Mouse (Mus musculus) ES-E14 (cell line): ENCODE measurements at regions not wholly inside any gene's neighbourhood (a gene's known extent, or its start where the extent isn't known, plus 50 kb on each side); places are given as distances from the start of the nearest gene placed in this dataset.

Source experiments
- DNase-seq: peaks from one replicate; pipeline ENCODE4 v3.0.0-alpha.2; 2013; ENCODE audit warnings: low read depth, low spot score
- H3K27ac ChIP-seq: 2 replicates; pipeline ENCODE4 v1.5.1; 2012; ENCODE audit warnings: low read depth, mild to moderate bottlenecking, low read length, moderate library complexity, mixed read lengths; ENCODE audit not compliant: poor library complexity, insufficient read depth, severe bottlenecking
- H3K36me3 ChIP-seq: 2 replicates; pipeline ENCODE4 v1.6.1; 2012; ENCODE audit warnings: mild to moderate bottlenecking, low read length, moderate library complexity, mixed read lengths; ENCODE audit not compliant: control insufficient read depth, poor library complexity, insufficient read depth, severe bottlenecking
- H3K4me1 ChIP-seq, 2 experiments: fragments of 150-350 bp in 1 of 2; sonication (generic) in 1 of 2; 2 replicates each; pipeline ENCODE4 v1.6.1; 2012; ENCODE audit warnings: low read length in 2 of 2, mild to moderate bottlenecking in 1 of 2, mixed read lengths in 1 of 2; ENCODE audit not compliant: control insufficient read depth in 2 of 2, insufficient read depth in 2 of 2, poor library complexity in 1 of 2
- H3K4me3 ChIP-seq, 2 experiments: fragments of 150-350 bp in 1 of 2; sonication (generic) in 1 of 2; 2 replicates each; pipeline ENCODE4 v1.5.1; 2012; ENCODE audit warnings: low read length in 2 of 2, low read depth in 1 of 2, mild to moderate bottlenecking in 1 of 2, mixed read lengths in 1 of 2; ENCODE audit not compliant: insufficient read depth in 1 of 2, poor library complexity in 1 of 2, severe bottlenecking in 1 of 2
- H3K9ac ChIP-seq: 2 replicates; pipeline ENCODE4 v1.6.1; 2012; ENCODE audit warnings: low read depth, mild to moderate bottlenecking, low read length, mixed read lengths; ENCODE audit not compliant: poor library complexity, insufficient read depth, severe bottlenecking
- H3K9me3 ChIP-seq: fragments of 150-350 bp; sonication (generic); 2 replicates; pipeline ENCODE4 v1.6.1; 2012; ENCODE audit warnings: low read depth, mild to moderate bottlenecking, low read length; ENCODE audit not compliant: control insufficient read depth, insufficient read depth
- CHD2 ChIP-seq: IDR thresholded peaks from 2 replicates; pipeline ENCODE4 v1.6.1; 2014; ENCODE audit warnings: mild to moderate bottlenecking, low read depth, low read length, inconsistent platforms
- HCFC1 ChIP-seq: IDR thresholded peaks from 2 replicates; pipeline ENCODE4 v1.6.1; 2012; ENCODE audit warnings: low read length, inconsistent platforms, borderline replicate concordance; ENCODE audit not compliant: insufficient read depth
- MAFK ChIP-seq: IDR thresholded peaks from 2 replicates; pipeline ENCODE4 v1.6.1; 2014; ENCODE audit warnings: mild to moderate bottlenecking, low read depth, low read length, inconsistent platforms; ENCODE audit not compliant: insufficient read depth
- ZC3H11A ChIP-seq: IDR thresholded peaks from 2 replicates; pipeline ENCODE4 v1.6.1; 2012; ENCODE audit warnings: low read depth, mild to moderate bottlenecking, inconsistent platforms, low read length, borderline replicate concordance
- ZNF384 ChIP-seq: IDR thresholded peaks from 2 replicates; pipeline ENCODE4 v1.6.1; 2012; ENCODE audit warnings: low read depth, low read length, inconsistent platforms
- in situ Hi-C, 2 experiments: fragments of 600-800 bp; cut with MboI; formaldehyde crosslinking; loops; one replicate each; pipeline ENCODE4 v1.15.1; 2025; ENCODE audit warnings: low sequenced_read_pairs in 2 of 2, inconsistent platforms in 1 of 2; ENCODE audit not compliant: unreplicated experiment in 2 of 2

DNA sequence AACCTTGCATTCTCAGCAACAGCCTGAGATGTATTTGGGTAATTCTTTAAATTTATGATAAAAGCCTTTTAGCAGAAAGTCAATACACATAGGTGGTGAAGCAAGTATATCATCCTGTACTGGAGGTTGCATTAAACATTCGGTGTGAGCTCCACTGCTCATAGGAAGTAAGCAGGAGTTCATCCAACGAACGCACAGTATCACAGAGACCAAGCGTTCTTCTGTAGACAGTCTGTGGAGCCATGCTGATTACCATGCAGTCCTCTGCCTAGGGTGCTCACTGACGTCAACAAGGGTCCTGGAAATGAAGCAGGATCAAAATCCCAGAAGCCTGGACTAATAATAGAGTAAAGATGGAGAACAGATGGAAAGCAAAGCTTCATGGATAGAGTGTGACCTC is 391.1 kb upstream of the Mef2c start:
- no peak overlapping the region for H3K4me3 ChIP-seq
- TF ChIP-seq HCFC1 (no peak), CHD2 (no peak), ZC3H11A (no peak), ZNF384 (no peak), MAFK (no peak)
- in situ Hi-C loops: no loop called here

DNA sequence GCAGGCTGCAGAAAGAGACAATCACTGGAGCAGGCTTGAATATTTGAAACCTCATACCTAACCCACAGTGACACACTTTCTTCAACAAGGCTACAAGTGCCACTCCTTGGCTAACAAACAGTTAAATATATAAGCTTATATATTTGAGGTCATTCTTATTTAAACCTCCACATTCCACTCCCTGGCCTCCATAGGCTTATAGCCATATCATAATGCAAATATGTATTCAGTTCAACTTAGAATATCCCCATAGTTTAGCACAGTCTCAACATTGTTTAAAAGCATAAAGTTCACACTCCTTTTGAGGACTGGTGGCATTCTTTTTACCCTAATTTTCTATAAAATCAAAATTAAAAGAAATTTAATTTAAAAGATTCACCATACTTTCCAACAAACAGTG is 390.0 kb upstream of the Mef2c start:
- H3K36me3 ChIP-seq: no peaks in the 10 kb centered on the region
- TF ChIP-seq ZC3H11A (no peak), HCFC1 (no peak), CHD2 (no peak), ZNF384 (no peak), MAFK (no peak)
- H3K4me3 ChIP-seq: no peak overlapping the region
- H3K9ac ChIP-seq: no peak overlapping the region
- no peak overlapping the region for H3K27ac ChIP-seq
- in situ Hi-C loops: no loop called here
- no peaks in the 10 kb centered on the region for H3K4me1 ChIP-seq
- no peaks in the 10 kb centered on the region for H3K9me3 ChIP-seq
- no peak for DNase-seq

More for the DNA sequence above, 391.1 kb upstream of the Mef2c start:
- Histone ChIP-seq H3K9me3 (no peaks in the 10 kb centered on the region), H3K9ac (no peak overlapping the region), H3K36me3 (no peaks in the 10 kb centered on the region), H3K27ac (no peak overlapping the region), H3K4me1 (no peaks in the 10 kb centered on the region)
- DNase-seq: no peak

DNA sequence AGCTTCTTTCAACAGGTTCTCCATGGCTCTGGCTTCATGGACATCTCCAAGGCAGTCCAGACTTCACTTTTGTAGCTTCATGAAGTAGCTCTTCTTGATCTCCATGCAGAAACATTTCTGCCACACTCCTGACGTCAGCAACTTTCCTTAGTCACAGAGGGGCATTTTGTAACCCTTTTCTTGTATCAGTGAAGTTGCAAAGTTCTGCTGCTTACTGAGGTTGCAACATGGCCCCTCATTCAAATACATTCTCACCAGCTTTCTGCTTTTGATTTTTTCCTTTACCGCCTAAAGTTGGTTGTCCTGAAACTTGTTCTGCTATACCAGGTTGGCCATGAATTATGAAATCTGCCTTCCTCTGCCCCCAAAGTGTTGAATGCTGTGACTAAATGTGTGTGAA is 389.4 kb upstream of the Mef2c start:
- Histone ChIP-seq H3K4me3 (no peak overlapping the region), H3K27ac (no peak overlapping the region), H3K36me3 (no peaks in the 10 kb centered on the region), H3K9me3 (no peaks in the 10 kb centered on the region), H3K4me1 (no peaks in the 10 kb centered on the region), H3K9ac (no peak overlapping the region)
- no peak for DNase-seq
- in situ Hi-C loops: no loop called here
- TF ChIP-seq ZC3H11A (no peak), HCFC1 (no peak), MAFK (no peak), ZNF384 (no peak), CHD2 (no peak)

DNA sequence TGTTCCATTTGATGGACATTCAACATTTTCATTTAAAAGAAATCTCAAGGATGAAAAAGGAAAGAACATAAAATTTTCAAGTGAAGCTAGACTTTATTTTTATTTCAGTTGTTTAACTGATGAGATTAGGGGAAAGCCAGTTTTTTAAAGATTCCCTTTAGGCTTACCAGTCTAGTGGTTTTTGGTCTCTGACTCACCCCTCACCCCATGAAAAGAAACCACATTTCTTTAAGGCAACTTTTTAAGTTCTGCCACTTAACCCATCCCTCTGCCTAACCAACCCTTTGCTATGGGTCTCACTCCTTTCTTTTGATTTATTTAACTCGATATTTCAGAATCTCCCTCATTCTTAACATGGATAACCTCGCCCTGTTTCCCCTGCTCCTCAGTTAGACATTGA is 388.1 kb upstream of the Mef2c start:
- Histone ChIP-seq H3K27ac (no peak overlapping the region), H3K9me3 (no peaks in the 10 kb centered on the region), H3K36me3 (no peaks in the 10 kb centered on the region), H3K4me1 (no peaks in the 10 kb centered on the region), H3K4me3 (no peak overlapping the region), H3K9ac (no peak overlapping the region)
- in situ Hi-C loops: no loop called here
- no peak for TF ChIP-seq ZC3H11A
- no peak for TF ChIP-seq ZNF384
- no peak for TF ChIP-seq HCFC1
- no peak for TF ChIP-seq CHD2
- TF ChIP-seq MAFK: no peak
- no peak for DNase-seq

DNA sequence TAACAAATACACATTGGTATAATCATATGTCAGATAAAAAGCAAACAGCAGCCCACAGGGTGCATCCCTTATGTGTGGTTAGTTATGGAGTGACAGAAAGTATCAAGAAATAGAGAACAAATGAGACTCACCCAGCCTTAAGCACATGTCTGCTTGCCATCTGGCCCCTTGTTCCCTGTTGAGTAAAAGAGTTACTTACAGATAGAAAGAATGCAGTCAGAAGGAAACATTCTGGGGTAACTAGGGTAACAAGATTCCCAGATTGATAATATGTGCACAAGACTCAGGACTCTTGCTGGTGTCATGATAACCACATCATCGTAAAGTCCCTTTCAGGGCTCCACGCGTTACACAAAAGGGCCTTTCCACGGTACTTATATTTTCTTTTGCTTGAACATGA is 383.5 kb upstream of the Mef2c start:
- Histone ChIP-seq H3K27ac (no peak overlapping the region), H3K4me3 (no peak overlapping the region), H3K4me1 (no peaks in the 10 kb centered on the region), H3K9me3 (no peaks in the 10 kb centered on the region), H3K36me3 (no peaks in the 10 kb centered on the region), H3K9ac (no peak overlapping the region)
- no peak for DNase-seq
- TF ChIP-seq MAFK (no peak), CHD2 (no peak), ZC3H11A (no peak), ZNF384 (no peak), HCFC1 (no peak)
- in situ Hi-C loops: no loop called here
